Mouse (Mus musculus) lung, embryonic 14.5 days (tissue): ENCODE measurements around the gene Zswim9. TPM values are rescaled to one million over a fixed set of nuclear protein-coding genes. Genes with fewer than 3 reads are reported as not detected.

Experiments
- ATAC-seq: fragments of 200-750 bp; cut with Nextera tagmentation; 2 replicates; pipeline ENCODE4 v1.8.0; 2017; ENCODE audit warnings: mild to moderate bottlenecking, moderate TSS enrichment, moderate library complexity; ENCODE audit not compliant: insufficient read depth
- DNase-seq: peaks from one replicate; pipeline ENCODE4 v3.0.0-alpha.2; 2015
- H3K27ac ChIP-seq: fragments of 300-500 bp; sonication (generic); 2 replicates; pipeline ENCODE4 v1.5.1; 2014; ENCODE audit warnings: low read depth, mild to moderate bottlenecking, moderate library complexity
- H3K27me3 ChIP-seq: fragments of 300-500 bp; sonication (generic); 2 replicates; pipeline ENCODE4 v1.6.1; 2014; ENCODE audit warnings: low read length, control low read depth; ENCODE audit not compliant: insufficient read depth
- H3K36me3 ChIP-seq: fragments of 300-500 bp; sonication (generic); 2 replicates; pipeline ENCODE4 v1.6.1; 2014; ENCODE audit warnings: control low read depth; ENCODE audit not compliant: insufficient read depth
- H3K4me1 ChIP-seq: fragments of 300-500 bp; sonication (generic); 2 replicates; pipeline ENCODE4 v1.6.1; 2014; ENCODE audit warnings: antibody characterized with exemption, control low read depth; ENCODE audit not compliant: insufficient read depth
- H3K4me2 ChIP-seq: fragments of 300-500 bp; sonication (generic); 2 replicates; pipeline ENCODE4 v1.6.1; 2014; ENCODE audit warnings: mild to moderate bottlenecking
- H3K4me3 ChIP-seq: fragments of 300-500 bp; sonication (generic); 2 replicates; pipeline ENCODE4 v1.5.1; 2014; ENCODE audit warnings: low read depth, low read length
- H3K9ac ChIP-seq: fragments of 300-500 bp; sonication (generic); 2 replicates; pipeline ENCODE4 v1.6.1; 2014
- H3K9me3 ChIP-seq: fragments of 300-500 bp; sonication (generic); 2 replicates; pipeline ENCODE4 v1.6.1; 2016; ENCODE audit warnings: low read depth, low read length, control low read depth
- CTCF ChIP-seq: IDR thresholded peaks from 2 replicates; pipeline ENCODE4 v1.5.1; 2016; ENCODE audit warnings: antibody characterized with exemption, low read depth
- WGBS: fragments of 180-500 bp; shearing (Covaris S2); extraction: QIAGEN DNeasy Blood & Tissue Kit; methylation state at CpG from one replicate; pipeline ENCODE4 v1.1.7; 2014; 5-methylcytosine and 5-hydroxymethylcytosine counted together
- polyA plus RNA-seq: library from polyadenylated mRNA; unstranded; fragments of >200 nt; fragmentation: Nextera tagmentation; extraction: Ambion mirVana; gene quantifications from 2 replicates; pipeline ENCODE4 v1.2.1, GENCODE M21; 2014

Gene Zswim9
- polyA plus RNA-seq, 1 experiment from 2014 or later, result 8.1 TPM

GRCm38 (mm10) chr7:13303372-13303771 is 24.9 kb upstream of the Zswim9 start:
- no peak overlapping the region for H3K9ac ChIP-seq
- peaks cover 98% of the 10 kb centered on the region for H3K36me3 ChIP-seq
- no peaks in the 10 kb centered on the region for H3K9me3 ChIP-seq
- H3K4me2 ChIP-seq, result no peak overlapping the region
- H3K4me3 ChIP-seq, result no peak overlapping the region
- ATAC-seq (no peak), DNase-seq (no peak)
- H3K27ac ChIP-seq, result no peak overlapping the region
- no peaks in the 10 kb centered on the region for H3K4me1 ChIP-seq
- H3K27me3 ChIP-seq, result no peaks in the 10 kb centered on the region
- TF ChIP-seq CTCF, result no peak

DNA sequence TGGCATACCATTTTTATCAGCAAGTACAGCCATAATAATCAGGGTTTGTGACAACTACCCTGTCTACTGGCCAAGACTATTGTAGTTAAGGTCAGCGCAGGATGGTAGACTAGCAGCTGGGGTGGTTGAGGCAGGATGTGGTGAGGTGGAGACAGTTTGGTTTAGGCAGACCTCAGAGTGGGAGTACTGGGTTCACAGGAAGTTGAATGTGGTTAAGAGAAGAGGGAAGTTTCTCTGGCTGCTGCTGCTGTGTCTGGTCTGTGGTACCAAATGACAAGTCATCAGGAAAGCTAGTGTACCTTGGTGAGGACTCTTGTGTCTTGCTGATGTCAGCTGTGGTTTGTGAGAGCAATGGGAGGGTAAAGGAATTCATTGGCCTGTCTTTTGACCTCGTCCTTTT is 24.3 kb upstream of the Zswim9 start:
- no peak overlapping the region for H3K4me3 ChIP-seq
- WGBS, result 84% methylated on average over 2 of the region's 2 CpGs
- no peaks in the 10 kb centered on the region for H3K9me3 ChIP-seq
- DNase-seq (no peak), ATAC-seq (no peak)
- H3K9ac ChIP-seq, result no peak overlapping the region
- H3K36me3 ChIP-seq, result peaks cover 98% of the 10 kb centered on the region
- H3K27me3 ChIP-seq, result no peaks in the 10 kb centered on the region
- H3K4me2 ChIP-seq, result no peak overlapping the region
- TF ChIP-seq CTCF, result no peak
- H3K27ac ChIP-seq, result no peak overlapping the region
- no peaks in the 10 kb centered on the region for H3K4me1 ChIP-seq

DNA sequence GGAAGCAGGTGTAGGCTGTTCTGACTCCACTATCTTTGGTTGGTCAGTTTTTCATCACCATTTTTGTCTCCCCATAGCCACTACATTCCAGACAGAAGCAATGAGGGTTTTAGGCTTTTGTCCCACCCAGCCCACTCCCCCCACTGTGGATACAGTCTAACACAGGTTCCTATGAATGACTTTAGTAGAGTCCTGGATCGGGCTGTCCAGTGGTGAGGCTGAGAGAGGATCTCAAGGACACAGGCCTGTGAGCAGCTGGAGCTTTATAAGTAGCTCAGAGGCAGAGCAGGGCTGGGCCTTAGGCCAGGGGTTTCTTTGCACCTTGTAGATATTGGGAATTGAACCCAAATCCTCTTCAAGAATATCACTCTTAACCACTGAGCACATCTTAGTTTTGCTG is 23.1 kb upstream of the Zswim9 start:
- no peaks in the 10 kb centered on the region for H3K27me3 ChIP-seq
- no peaks in the 10 kb centered on the region for H3K4me1 ChIP-seq
- H3K36me3 ChIP-seq, result peaks cover 98% of the 10 kb centered on the region
- TF ChIP-seq CTCF, result no peak
- no peak overlapping the region for H3K9ac ChIP-seq
- 88% methylated on average over 1 of the region's 1 CpGs for WGBS
- no peak for DNase-seq
- H3K9me3 ChIP-seq, result no peaks in the 10 kb centered on the region
- no peak overlapping the region for H3K4me3 ChIP-seq
- no peak for ATAC-seq
- no peak overlapping the region for H3K27ac ChIP-seq
- H3K4me2 ChIP-seq, result no peak overlapping the region

DNA sequence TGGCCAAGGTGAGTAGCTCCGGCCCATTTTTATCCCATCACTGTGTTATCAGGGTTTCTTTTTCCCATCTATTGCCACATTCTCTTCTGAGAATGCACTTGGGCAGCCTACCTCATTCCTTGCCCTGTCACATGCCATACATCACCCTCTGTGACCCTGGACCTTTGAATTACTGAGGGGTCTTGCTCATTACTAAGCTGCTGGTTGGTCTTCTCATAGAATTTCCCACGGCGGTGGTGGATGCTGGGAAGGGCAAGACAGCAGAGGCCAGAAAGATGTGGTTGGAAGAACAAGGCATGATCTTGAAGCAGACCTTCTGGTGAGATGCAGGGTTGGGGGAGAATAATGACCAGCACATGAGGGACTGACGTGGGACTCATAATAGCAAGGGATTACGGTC is 20.3 kb upstream of the Zswim9 start:
- DNase-seq (no peak), ATAC-seq (no peak)
- no peak for TF ChIP-seq CTCF
- Histone ChIP-seq H3K27ac (no peak overlapping the region), H3K4me2 (no peak overlapping the region), H3K27me3 (no peaks in the 10 kb centered on the region), H3K9me3 (no peaks in the 10 kb centered on the region), H3K9ac (no peak overlapping the region), H3K4me3 (no peak overlapping the region), H3K4me1 (no peaks in the 10 kb centered on the region), H3K36me3 (peaks cover 98% of the 10 kb centered on the region)
- 91% methylated on average over 5 of the region's 5 CpGs for WGBS

- H3K27ac ChIP-seq, result no peak overlapping the region
- ATAC-seq, result no peak
- no peak for TF ChIP-seq CTCF
- peaks cover 97% of the 10 kb centered on the region for H3K36me3 ChIP-seq
- H3K9ac ChIP-seq, result no peak overlapping the region
- DNase-seq, result no peak
- no peak overlapping the region for H3K4me3 ChIP-seq
- H3K27me3 ChIP-seq, result no peaks in the 10 kb centered on the region
- 82% methylated on average over 1 of the region's 1 CpGs for WGBS
- H3K4me1 ChIP-seq, result no peaks in the 10 kb centered on the region
- no peaks in the 10 kb centered on the region for H3K9me3 ChIP-seq
- no peak overlapping the region for H3K4me2 ChIP-seq
Observed at GRCm38 (mm10) chr7:13297636-13298035, 19.1 kb upstream of the Zswim9 start.

DNA sequence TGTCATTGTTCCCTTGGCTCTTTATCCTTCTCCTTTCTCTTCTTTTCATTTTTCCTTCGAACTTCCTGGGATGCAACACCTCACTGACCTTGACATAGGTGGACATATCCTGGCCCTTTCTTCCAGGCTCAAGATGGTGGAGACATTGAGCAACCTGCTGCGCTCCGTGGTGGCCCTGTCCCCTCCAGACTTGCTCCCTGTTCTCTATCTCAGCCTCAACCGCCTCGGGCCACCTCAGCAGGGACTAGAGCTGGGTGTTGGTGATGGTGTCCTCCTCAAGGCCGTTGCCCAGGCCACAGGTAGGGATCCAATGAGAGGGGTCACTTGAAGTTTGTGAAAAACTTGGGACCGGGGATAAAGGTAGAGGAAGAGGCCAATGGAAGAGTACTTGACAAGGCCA is 16.7 kb upstream of the Zswim9 start:
- Histone ChIP-seq H3K27ac (no peak overlapping the region), H3K4me2 (no peak overlapping the region), H3K9ac (no peak overlapping the region), H3K36me3 (peaks cover 96% of the 10 kb centered on the region), H3K4me1 (no peaks in the 10 kb centered on the region), H3K27me3 (no peaks in the 10 kb centered on the region), H3K4me3 (no peak overlapping the region), H3K9me3 (no peaks in the 10 kb centered on the region)
- no peak for ATAC-seq
- TF ChIP-seq CTCF, result no peak
- no peak for DNase-seq
- WGBS, result 90% methylated on average over 7 of the region's 7 CpGs

- no peaks in the 10 kb centered on the region for H3K27me3 ChIP-seq
- H3K9me3 ChIP-seq, result no peaks in the 10 kb centered on the region
- DNase-seq, result no peak
- 87% methylated on average over 11 of the region's 11 CpGs for WGBS
- peaks cover 94% of the 10 kb centered on the region for H3K36me3 ChIP-seq
- no peak overlapping the region for H3K9ac ChIP-seq
- no peak for TF ChIP-seq CTCF
- no peaks in the 10 kb centered on the region for H3K4me1 ChIP-seq
- no peak overlapping the region for H3K27ac ChIP-seq
- no peak overlapping the region for H3K4me3 ChIP-seq
- H3K4me2 ChIP-seq, result no peak overlapping the region
- no peak for ATAC-seq
Observed at GRCm38 (mm10) chr7:13293878-13294855, 15.6 kb upstream of the Zswim9 start.
